Comparison of ENCODE assay signal across 38 mouse cellular contexts in genomic region chr7:3450671-3451070, GRCm38 (mm10). TPM values are rescaled to one million over a fixed set of nuclear protein-coding genes. Genes with fewer than 3 reads are reported as not detected.
"Had no signal": no experiment of that assay in that cellular context is flagged by ENCODE, and none has a peak within 500 bp of the region (broad histone marks: within the 10 kb centered on the region; RNA-seq: fewer than 3 reads in every experiment).

No protein-coding gene starts in this region.

- H3K4me2 ChIP-seq: heart, embryonic 12.5 days; hindbrain, embryonic 12.5 days; hindbrain, embryonic 14.5 days; intestine, embryonic 15.5 days; limb, embryonic 13.5 days; limb, embryonic 15.5 days; liver, embryonic 12.5 days had no signal

- ATAC-seq: hindbrain, postnatal 0 days; intestine, embryonic 15.5 days; intestine, postnatal 0 days; liver, embryonic 12.5 days had no signal

- H3K36me3 ChIP-seq: heart, embryonic 10.5 days; heart, embryonic 12.5 days; hindbrain, embryonic 10.5 days; hindbrain, embryonic 12.5 days; intestine, embryonic 15.5 days; limb, embryonic 13.5 days; limb, embryonic 15.5 days; liver, embryonic 12.5 days had no signal

- H3K4me3 ChIP-seq: gastrocnemius, adult 2 months; heart, embryonic 10.5 days; heart, embryonic 12.5 days; hindbrain, embryonic 10.5 days; hindbrain, embryonic 12.5 days; intestine, embryonic 15.5 days; left cerebral cortex, adult 2 months; limb, embryonic 13.5 days; limb, embryonic 15.5 days; liver, embryonic 12.5 days had no signal

- H3K9me3 ChIP-seq: heart, embryonic 10.5 days; heart, embryonic 12.5 days; hindbrain, embryonic 10.5 days; hindbrain, embryonic 12.5 days; intestine, embryonic 15.5 days; limb, embryonic 13.5 days; limb, embryonic 15.5 days; liver, embryonic 12.5 days had no signal

- H3K27ac ChIP-seq: gastrocnemius, adult 2 months; heart, embryonic 10.5 days; hindbrain, embryonic 10.5 days; hindbrain, embryonic 12.5 days; hindbrain, embryonic 14.5 days; hindbrain, postnatal 0 days; intestine, embryonic 15.5 days; left cerebral cortex, adult 2 months; limb, embryonic 13.5 days; limb, embryonic 15.5 days; liver, embryonic 12.5 days; liver, embryonic 14.5 days had no signal

- H3K9ac ChIP-seq: heart, embryonic 12.5 days; hindbrain, embryonic 12.5 days; hindbrain, embryonic 14.5 days; intestine, embryonic 15.5 days; limb, embryonic 13.5 days; limb, embryonic 15.5 days; liver, embryonic 12.5 days; liver, embryonic 14.5 days had no signal

- H3K4me1 ChIP-seq: heart, embryonic 12.5 days; hindbrain, embryonic 10.5 days; hindbrain, embryonic 12.5 days; intestine, embryonic 15.5 days; liver, embryonic 12.5 days had no signal

- DNase-seq: gastrocnemius, adult 2 months; gastrocnemius, postnatal 10 days; gastrocnemius, postnatal 25 days; heart, adult 18-20 months; heart, postnatal 10 days; heart, postnatal 4 days; kidney, adult 18-20 months; kidney, adult 8-10 months; kidney, postnatal 10 days; kidney, postnatal 25 days; kidney, postnatal 4 days; left cerebral cortex, postnatal 4 days had no signal

- H3K27me3 ChIP-seq: intestine, embryonic 15.5 days; limb, embryonic 13.5 days; limb, embryonic 15.5 days; liver, embryonic 12.5 days had no signal

RNA-seq across cellular contexts. Expression of gene Cacng6, which starts 26.7 kb away (rescaled TPM):
- total RNA-seq: granulocyte monocyte progenitor cell, adult 5-6 weeks; hindbrain, postnatal 0 days had no signal
- polyA plus RNA-seq: hindbrain, embryonic 10.5 days; hindbrain, embryonic 14.5 days; inflammation-experienced regulatory T-cells, adult 6 months; kidney, embryonic 14.5 days; liver, adult 2 months; liver, embryonic 14.5 days had no signal

RNA-seq across cellular contexts. Expression of gene Tarm1, which starts 51.8 kb away (rescaled TPM):
- total RNA-seq: gastrocnemius, adult 2 months; gastrocnemius, postnatal 10 days; gastrocnemius, postnatal 25 days; heart, adult 18-20 months; heart, adult 8-10 months; heart, postnatal 10 days; heart, postnatal 25 days; heart, postnatal 4 days; hindbrain, postnatal 0 days; layer of hippocampus, postnatal 14 days; left cerebral cortex, postnatal 10 days; left cerebral cortex, postnatal 25 days; left cerebral cortex, postnatal 4 days; liver, adult 2 months had no signal
- polyA plus RNA-seq: heart, embryonic 10.5 days; heart, embryonic 12.5 days; heart, embryonic 14.5 days; heart, embryonic 16.5 days; hindbrain, embryonic 10.5 days; hindbrain, embryonic 12.5 days; hindbrain, embryonic 14.5 days; inflammation-experienced regulatory T-cells, adult 6 months; intestine, postnatal 0 days; kidney, embryonic 14.5 days; kidney, embryonic 16.5 days; limb, embryonic 11.5 days; limb, embryonic 13.5 days; liver, adult 2 months; liver, embryonic 12.5 days had no signal
